Mouse (Mus musculus) midbrain, postnatal 0 days (tissue): ENCODE measurements around the gene Armc5. TPM values are rescaled to one million over a fixed set of nuclear protein-coding genes. Genes with fewer than 3 reads are reported as not detected.

Experiments used
- ATAC-seq: fragments of 200-750 bp; cut with Nextera tagmentation; 2 replicates; pipeline ENCODE4 v1.8.0; 2017; ENCODE audit warnings: moderate number of reproducible peaks, mild to moderate bottlenecking, moderate TSS enrichment, moderate library complexity; ENCODE audit not compliant: low FRiP score
- DNase-seq: peaks from one replicate; pipeline ENCODE4 v3.0.0-alpha.2; 2015; ENCODE audit warnings: low spot score
- H3K27ac ChIP-seq: fragments of 300-500 bp; sonication (generic); 2 replicates; pipeline ENCODE4 v1.5.1; 2014; ENCODE audit warnings: low read depth, mild to moderate bottlenecking, low read length, mixed read lengths
- H3K27me3 ChIP-seq: fragments of 300-500 bp; sonication (generic); 2 replicates; pipeline ENCODE4 v1.6.1; 2014; ENCODE audit warnings: low read length, control low read depth, mixed read lengths; ENCODE audit not compliant: insufficient read depth
- H3K36me3 ChIP-seq: fragments of 300-500 bp; sonication (generic); 2 replicates; pipeline ENCODE4 v1.6.1; 2014; ENCODE audit warnings: low read length, control low read depth, mixed read lengths; ENCODE audit not compliant: insufficient read depth
- H3K4me1 ChIP-seq: fragments of 300-500 bp; sonication (generic); 2 replicates; pipeline ENCODE4 v1.6.1; 2014; ENCODE audit warnings: mild to moderate bottlenecking, control low read depth, antibody characterized with exemption, low read length, mixed read lengths; ENCODE audit not compliant: insufficient read depth
- H3K4me2 ChIP-seq: fragments of 300-500 bp; sonication (generic); 2 replicates; pipeline ENCODE4 v1.6.1; 2014; ENCODE audit warnings: low read depth, mild to moderate bottlenecking, low read length, mixed read lengths; ENCODE audit not compliant: poor library complexity, severe bottlenecking
- H3K4me3 ChIP-seq: fragments of 300-500 bp; sonication (generic); 2 replicates; pipeline ENCODE4 v1.5.1; 2014; ENCODE audit warnings: low read depth, mild to moderate bottlenecking, low read length, moderate library complexity
- H3K9ac ChIP-seq: fragments of 300-500 bp; sonication (generic); replicated peaks from 2 replicates; pipeline ENCODE4 v1.6.1; 2014; ENCODE audit warnings: mild to moderate bottlenecking, low read length, moderate library complexity, mixed read lengths; ENCODE audit not compliant: poor library complexity, severe bottlenecking
- H3K9me3 ChIP-seq: fragments of 300-500 bp; sonication (generic); 2 replicates; pipeline ENCODE4 v1.6.1; 2016; ENCODE audit warnings: low read length, control low read depth
- CTCF ChIP-seq: IDR thresholded peaks from 2 replicates; pipeline ENCODE4 v1.5.1; 2016; ENCODE audit warnings: antibody characterized with exemption, mild to moderate bottlenecking
- whole genome bisulfite sequencing: fragments of 180-500 bp; shearing (Covaris S2); extraction: QIAGEN DNeasy Blood & Tissue Kit; methylation state at CpG from one replicate; pipeline ENCODE4 v1.1.7; 2014; 5-methylcytosine and 5-hydroxymethylcytosine counted together
- polyA plus RNA-seq: library from polyadenylated mRNA; unstranded; fragments of >200 nt; fragmentation: Nextera tagmentation; extraction: Ambion mirVana; gene quantifications from 2 replicates; pipeline ENCODE4 v1.2.1, GENCODE M21; 2015
- total RNA-seq: library from RNA; depleted of rRNA; stranded (reverse); fragments of >200 nt; gene quantifications from 2 replicates; pipeline ENCODE4 v1.2.3, GENCODE M21; 2014

The Armc5 gene
- total and polyA plus RNA-seq, 2 experiments from 2014 or later = 15.2 to 19.9 TPM

DNA sequence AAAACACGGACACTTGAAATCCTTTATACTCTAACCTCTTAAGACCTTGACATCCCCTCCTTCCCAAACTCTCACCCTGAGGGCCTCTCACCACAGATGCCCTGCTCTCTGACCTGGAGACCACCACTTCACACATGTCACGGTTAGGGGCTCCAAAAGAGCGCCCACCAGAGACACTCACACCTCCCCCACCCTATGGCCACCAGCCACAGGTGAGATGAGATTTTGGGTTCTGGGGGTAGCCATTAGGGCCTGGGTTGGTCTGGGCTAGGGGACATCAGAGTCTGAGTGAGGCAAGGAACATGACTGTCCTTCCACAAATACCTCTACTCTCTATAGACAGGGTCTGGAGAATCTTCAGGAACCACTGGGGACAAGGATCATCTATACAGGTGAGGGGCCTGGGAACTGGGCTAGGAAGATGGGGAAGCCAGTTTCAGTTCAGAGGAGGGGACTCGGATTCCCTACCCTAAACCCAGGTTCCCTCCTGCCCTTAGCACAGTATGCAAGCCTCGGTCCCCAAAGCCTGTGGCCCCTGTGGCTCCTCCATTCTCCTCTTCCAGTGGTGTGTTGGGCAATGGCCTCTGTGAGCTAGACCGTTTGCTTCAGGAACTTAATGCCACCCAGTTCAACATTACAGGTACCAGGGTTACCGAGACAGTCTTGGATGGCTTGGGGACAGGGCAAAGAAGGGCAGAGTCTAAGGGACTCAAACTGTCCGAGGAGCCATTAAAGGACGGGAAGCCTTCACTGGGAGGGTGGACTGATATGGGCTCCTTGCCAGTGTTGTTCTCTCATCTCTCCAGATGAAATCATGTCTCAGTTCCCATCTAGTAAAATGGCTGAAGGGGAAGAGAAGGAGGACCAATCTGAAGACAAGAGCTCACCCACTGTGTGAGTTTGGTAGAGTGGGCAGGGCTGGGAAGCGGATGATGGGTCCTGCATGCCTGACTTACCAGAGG lies 11.2 kb downstream of the Armc5 start:
- H3K4me3 ChIP-seq = no peak overlapping the region

DNA sequence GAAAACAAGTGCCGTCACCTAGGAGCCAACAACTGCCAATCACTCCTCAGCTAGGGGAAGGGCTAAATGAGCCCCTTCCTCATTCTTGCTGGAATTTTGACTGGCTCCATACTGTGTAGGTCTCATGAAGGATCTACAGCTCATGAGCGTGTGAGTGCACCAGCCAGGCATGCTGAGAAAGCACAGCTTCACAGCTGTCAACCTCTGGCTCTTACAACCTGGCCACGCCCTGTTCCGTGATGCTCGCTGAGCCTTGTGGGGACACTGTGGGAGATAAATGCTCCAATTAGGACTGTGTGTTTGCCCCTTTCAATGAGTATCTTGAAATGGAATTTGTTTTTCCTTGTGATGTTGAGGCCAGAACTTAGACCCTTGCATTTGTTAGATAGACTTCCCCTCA lies 12.9 kb downstream of the Armc5 start:
- no peak overlapping the region for H3K27ac ChIP-seq
- H3K9ac ChIP-seq = no peak overlapping the region
- no peak for ATAC-seq
- peaks cover 3% of the 10 kb centered on the region for H3K4me1 ChIP-seq
- no peak overlapping the region for H3K4me3 ChIP-seq
- 81% methylated on average over 5 of the region's 5 CpGs for WGBS
- DNase-seq = no peak
- TF ChIP-seq CTCF = no peak
- H3K4me2 ChIP-seq = no peak overlapping the region
- H3K36me3 ChIP-seq = peaks cover under 1% of the 10 kb centered on the region; the same call in 1 of the 2 replicates
- no peaks in the 10 kb centered on the region for H3K9me3 ChIP-seq
- no peaks in the 10 kb centered on the region for H3K27me3 ChIP-seq

More for the DNA sequence above, 11.2 kb downstream of the Armc5 start:
- H3K4me2 ChIP-seq = peak overlapping the region; percentile 68
- DNase-seq (no peak), ATAC-seq (no peak)
- H3K27ac ChIP-seq = no peak overlapping the region
- H3K27me3 ChIP-seq = no peaks in the 10 kb centered on the region
- no peak for TF ChIP-seq CTCF
- no peaks in the 10 kb centered on the region for H3K9me3 ChIP-seq
- peaks cover 3% of the 10 kb centered on the region for H3K4me1 ChIP-seq
- peaks cover 11% of the 10 kb centered on the region for H3K36me3 ChIP-seq
- H3K9ac ChIP-seq = 0 out of 2 replicates have a peak overlapping the region, but pooled peaks have one; percentile 15
- 83% methylated on average over 10 of the region's 10 CpGs for WGBS

DNA sequence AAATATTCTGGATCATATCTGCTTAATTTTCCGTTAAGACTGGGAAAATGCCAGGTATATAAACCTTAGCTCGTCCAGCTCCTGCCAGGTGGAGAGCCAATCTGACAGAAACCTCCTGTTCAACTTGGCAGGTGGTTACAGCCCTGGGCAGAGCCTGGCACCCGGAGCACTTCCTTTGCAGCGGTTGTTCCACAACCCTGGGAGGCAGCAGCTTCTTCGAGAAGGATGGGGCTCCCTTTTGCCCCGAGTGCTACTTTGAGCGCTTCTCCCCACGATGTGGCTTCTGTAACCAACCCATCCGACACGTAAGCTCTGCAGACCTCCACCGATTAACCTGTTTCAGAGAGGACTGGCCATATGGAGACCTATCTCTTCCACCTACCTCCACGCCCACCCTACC lies 14.8 kb downstream of the Armc5 start:
- H3K9me3 ChIP-seq = no peaks in the 10 kb centered on the region
- H3K27me3 ChIP-seq = no peaks in the 10 kb centered on the region
- H3K36me3 ChIP-seq = no peaks in the 10 kb centered on the region
- ATAC-seq (no peak), DNase-seq (no peak)
- no peak overlapping the region for H3K9ac ChIP-seq
- WGBS = 60% methylated on average over 12 of the region's 12 CpGs
- peak overlapping the region; percentile 40 for H3K4me2 ChIP-seq
- H3K4me1 ChIP-seq = peaks cover 3% of the 10 kb centered on the region; the same call in 1 of the 2 replicates
- H3K27ac ChIP-seq = no peak overlapping the region
- TF ChIP-seq CTCF = no peak
- H3K4me3 ChIP-seq = no peak overlapping the region

DNA sequence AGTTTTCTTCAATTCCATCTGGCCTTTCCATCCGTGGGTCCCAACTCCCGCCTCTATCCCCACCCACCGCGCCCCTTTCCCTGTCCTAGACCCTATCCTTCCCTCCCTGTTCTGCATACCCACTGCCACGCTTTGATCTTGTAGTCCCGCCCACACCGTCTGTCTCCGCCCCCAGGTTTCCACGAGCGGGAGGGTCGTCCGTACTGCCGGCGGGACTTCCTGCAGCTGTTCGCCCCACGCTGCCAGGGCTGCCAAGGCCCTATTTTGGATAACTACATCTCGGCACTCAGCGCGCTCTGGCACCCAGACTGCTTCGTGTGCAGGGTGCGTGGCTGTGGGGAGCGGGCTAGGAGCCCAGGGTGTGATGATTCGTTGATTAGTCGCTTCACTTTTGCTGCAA lies 15.5 kb downstream of the Armc5 start:
- Histone ChIP-seq H3K27ac (no peak overlapping the region), H3K4me2 (peak overlapping the region; percentile 40), H3K27me3 (no peaks in the 10 kb centered on the region), H3K4me3 (peak overlapping the region; percentile 20), H3K36me3 (no peaks in the 10 kb centered on the region), H3K4me1 (peaks cover 3% of the 10 kb centered on the region; the same call in 1 of the 2 replicates), H3K9ac (no peak overlapping the region; the same call in 1 of the 2 replicates), H3K9me3 (no peaks in the 10 kb centered on the region)
- WGBS = 9% methylated on average over 24 of the region's 24 CpGs
- ATAC-seq (no peak), DNase-seq (no peak)
- TF ChIP-seq CTCF = no peak

DNA sequence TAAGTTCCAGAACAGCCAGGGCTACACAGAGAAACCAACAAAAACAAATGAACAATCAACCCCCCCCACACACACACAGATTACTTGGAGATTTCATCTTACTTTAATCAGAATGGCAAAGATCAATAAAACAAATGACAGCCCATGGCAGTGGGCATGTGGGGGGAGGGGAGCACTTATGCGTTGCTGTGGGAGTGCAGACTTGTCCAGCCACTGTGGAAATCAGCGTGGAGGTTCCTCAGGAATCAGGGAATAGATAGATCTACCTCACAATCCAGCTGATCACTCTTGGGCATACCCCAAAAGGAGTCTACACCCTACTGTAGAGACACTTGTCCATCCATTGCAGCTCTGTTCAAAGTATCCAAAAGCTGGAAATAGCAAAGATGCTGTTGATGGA lies 17.8 kb downstream of the Armc5 start:
- Histone ChIP-seq H3K4me1 (no peaks in the 10 kb centered on the region), H3K9ac (no peak overlapping the region), H3K4me3 (no peak overlapping the region), H3K4me2 (no peak overlapping the region), H3K27me3 (no peaks in the 10 kb centered on the region), H3K27ac (no peak overlapping the region), H3K36me3 (no peaks in the 10 kb centered on the region), H3K9me3 (no peaks in the 10 kb centered on the region)
- WGBS = 62% methylated on average over 2 of the region's 2 CpGs
- no peak for ATAC-seq
- no peak for DNase-seq
- no peak for TF ChIP-seq CTCF

DNA sequence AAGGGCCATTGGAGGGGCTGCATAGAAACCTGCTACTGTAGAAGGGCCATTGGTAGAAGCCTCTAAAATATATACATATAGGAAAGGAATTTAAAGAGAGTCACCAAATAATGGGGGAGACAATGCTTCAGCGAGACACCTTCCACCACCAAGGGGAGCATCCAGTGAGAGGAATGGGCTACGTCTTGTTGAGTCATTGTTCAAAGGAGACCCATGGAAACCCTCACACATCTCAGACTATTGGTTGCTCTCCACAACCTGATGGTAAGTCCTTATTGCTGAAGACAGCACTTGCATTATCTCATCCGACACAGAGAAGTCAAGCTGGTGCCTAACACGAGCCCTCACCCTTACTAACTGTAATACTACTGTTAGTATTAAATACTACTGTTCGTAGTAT lies 18.6 kb downstream of the Armc5 start:
- Histone ChIP-seq H3K9me3 (no peaks in the 10 kb centered on the region), H3K4me3 (no peak overlapping the region), H3K9ac (no peak overlapping the region), H3K4me2 (no peak overlapping the region), H3K36me3 (no peaks in the 10 kb centered on the region), H3K27ac (no peak overlapping the region), H3K4me1 (no peaks in the 10 kb centered on the region), H3K27me3 (no peaks in the 10 kb centered on the region)
- WGBS = 92% methylated on average over 5 of the region's 5 CpGs
- DNase-seq (no peak), ATAC-seq (no peak)
- TF ChIP-seq CTCF = no peak
